ENCODE assay signal across 13 mouse cellular contexts in genomic region chr4:125275259-125275658, GRCm38 (mm10).
A peak's percentile ranks its signal among the peaks of the same experiment; 100 is the strongest.
DNase-seq lines count a peak whose midpoint lies in the region; ATAC-seq lines count a peak whose summit lies in the region.
"Had no signal": no experiment of that assay in that cellular context is flagged by ENCODE, and none has a peak within 500 bp of the region (broad histone marks: within the 10 kb centered on the region; RNA-seq: fewer than 3 reads in every experiment).

No protein-coding gene starts in this region.

- peak; percentile 10 for DNase-seq in embryonic facial prominence, embryonic 14.5 days (ENCODE audit: low spot score)
- DNase-seq in midbrain, embryonic 10.5 days (ENCODE audit: low spot score), result no peak
- DNase-seq in right cerebral cortex, postnatal 14 days, result peak; percentile 15
- DNase-seq in ovary, adult 18-20 months (ENCODE audit: low spot score), result no peak
- DNase-seq in lung, postnatal 36 days, result no peak
- no peak for DNase-seq in adrenal gland, postnatal 36 days
- DNase-seq: adrenal gland, adult 8-10 months; cerebellum, adult 9-11 months; thymus, postnatal 25 days had no signal

- H3K9me3 ChIP-seq in megakaryocyte, embryonic 14.5 days, result peaks cover 14% of the 10 kb centered on the region
- H3K9me3 ChIP-seq in embryonic facial prominence, embryonic 14.5 days (ENCODE audit: control insufficient read depth, low read length), result no peaks in the 10 kb centered on the region
- H3K9me3 ChIP-seq in midbrain, embryonic 10.5 days (replicated peaks), result no peaks in the 10 kb centered on the region
- H3K9me3 ChIP-seq: kidney, embryonic 15.5 days; limb, embryonic 12.5 days had no signal

- H3K4me1 ChIP-seq in megakaryocyte, embryonic 14.5 days, result peaks cover 67% of the 10 kb centered on the region
- no peaks in the 10 kb centered on the region for H3K4me1 ChIP-seq in embryonic facial prominence, embryonic 14.5 days (ENCODE audit: control insufficient read depth, insufficient read depth, low read length)
- H3K4me1 ChIP-seq in midbrain, embryonic 10.5 days, result peaks cover 24% of the 10 kb centered on the region

- no peak overlapping the region for H3K27ac ChIP-seq in embryonic facial prominence, embryonic 14.5 days (replicated peaks; ENCODE audit: low read depth, low read length)
- H3K27ac ChIP-seq in midbrain, embryonic 10.5 days (replicated peaks), result no peak overlapping the region
- H3K27ac ChIP-seq: kidney, embryonic 15.5 days; limb, embryonic 12.5 days had no signal

- WGBS in embryonic facial prominence, embryonic 14.5 days, result 2% methylated on average over 13 of the region's 13 CpGs
- WGBS in midbrain, embryonic 10.5 days, result 4% methylated on average over 13 of the region's 13 CpGs

- H3K9ac ChIP-seq in embryonic facial prominence, embryonic 14.5 days (ENCODE audit: low read depth, low read length), result no peak overlapping the region
- H3K9ac ChIP-seq: kidney, embryonic 15.5 days; limb, embryonic 12.5 days had no signal

- H3K27me3 ChIP-seq in megakaryocyte, embryonic 14.5 days (replicated peaks), result peaks cover 68% of the 10 kb centered on the region
- H3K27me3 ChIP-seq in embryonic facial prominence, embryonic 14.5 days (replicated peaks; ENCODE audit: control insufficient read depth, insufficient read depth, low read length), result peaks cover 43% of the 10 kb centered on the region
- peaks cover 72% of the 10 kb centered on the region for H3K27me3 ChIP-seq in midbrain, embryonic 10.5 days (ENCODE audit: low read depth, poor library complexity, severe bottlenecking)

- no peaks in the 10 kb centered on the region for H3K36me3 ChIP-seq in megakaryocyte, embryonic 14.5 days (replicated peaks; ENCODE audit: low read length)
- no peaks in the 10 kb centered on the region for H3K36me3 ChIP-seq in embryonic facial prominence, embryonic 14.5 days (ENCODE audit: control insufficient read depth, insufficient read depth, low read length)
- no peaks in the 10 kb centered on the region for H3K36me3 ChIP-seq in midbrain, embryonic 10.5 days
- H3K36me3 ChIP-seq: kidney, embryonic 15.5 days; limb, embryonic 12.5 days had no signal

- ATAC-seq in megakaryocyte, adult 5-6 weeks (ENCODE audit: poor library complexity, severe bottlenecking), result no peak
- no peak for ATAC-seq in embryonic facial prominence, embryonic 14.5 days (ENCODE audit: low read depth)

- no peak overlapping the region for H3K4me2 ChIP-seq in embryonic facial prominence, embryonic 14.5 days (ENCODE audit: low read depth, low read length)
- H3K4me2 ChIP-seq: kidney, embryonic 15.5 days; limb, embryonic 12.5 days had no signal

- peak overlapping the region; percentile 83 for H3K4me3 ChIP-seq in megakaryocyte, embryonic 14.5 days (replicated peaks)
- H3K4me3 ChIP-seq in embryonic facial prominence, embryonic 14.5 days (ENCODE audit: low read depth, low read length), result no peak overlapping the region
- peak overlapping the region; percentile 29; the same call in 1 of the 2 replicates for H3K4me3 ChIP-seq in midbrain, embryonic 10.5 days
- H3K4me3 ChIP-seq: kidney, embryonic 15.5 days; limb, embryonic 12.5 days had no signal

Comparison
In these comparisons a context has a peak if more than half of its experiments do, and no peak if none do; other contexts are left out.
1. DNase-seq: peak in embryonic facial prominence, embryonic 14.5 days (single experiment) and right cerebral cortex, postnatal 14 days (single experiment); none in midbrain, embryonic 10.5 days (single experiment), ovary, adult 18-20 months (single experiment), lung, postnatal 36 days (single experiment) and adrenal gland, postnatal 36 days (0 of 2).